Mouse (Mus musculus): Measurements from ENCODE around the gene Arhgap28. TPM values are rescaled to one million over a fixed set of nuclear protein-coding genes. Genes with fewer than 3 reads are reported as not detected.

Gene Arhgap28
- polyA plus RNA-seq, 1 experiment from 2014 or later, result 26.7 TPM

GRCm38 (mm10) chr17:67815720-67816119 lies 188.2 kb downstream of the Arhgap28 start:
- H3K9ac ChIP-seq (ENCODE audit: low read length), result no peak overlapping the region
- no peaks in the 10 kb centered on the region for H3K36me3 ChIP-seq (ENCODE audit: control insufficient read depth, insufficient read depth, low read length)
- H3K4me1 ChIP-seq (ENCODE audit: control insufficient read depth, insufficient read depth, low read length), result no peaks in the 10 kb centered on the region
- no peak overlapping the region for H3K4me3 ChIP-seq (replicated peaks; ENCODE audit: low read length)
- WGBS, result 92% methylated on average over 11 of the region's 11 CpGs
- ATAC-seq (ENCODE audit: insufficient read depth, low FRiP score), result no peak
- H3K27me3 ChIP-seq (ENCODE audit: control insufficient read depth, insufficient read depth, low read length), result no peaks in the 10 kb centered on the region
- H3K27ac ChIP-seq (ENCODE audit: low read length), result no peak overlapping the region
- H3K9me3 ChIP-seq (replicated peaks; ENCODE audit: control insufficient read depth, low read length), result no peaks in the 10 kb centered on the region
- no peak overlapping the region for H3K4me2 ChIP-seq (ENCODE audit: low read depth, low read length)

GRCm38 (mm10) chr17:67813666-67814065 lies 190.3 kb downstream of the Arhgap28 start:
- no peak overlapping the region for H3K4me2 ChIP-seq (ENCODE audit: low read depth, low read length)
- H3K9me3 ChIP-seq (replicated peaks; ENCODE audit: control insufficient read depth, low read length), result no peaks in the 10 kb centered on the region
- ATAC-seq (ENCODE audit: insufficient read depth, low FRiP score), result no peak
- H3K4me1 ChIP-seq (ENCODE audit: control insufficient read depth, insufficient read depth, low read length), result no peaks in the 10 kb centered on the region
- H3K27ac ChIP-seq (ENCODE audit: low read length), result no peak overlapping the region
- 92% methylated on average over 6 of the region's 6 CpGs for WGBS
- H3K27me3 ChIP-seq (ENCODE audit: control insufficient read depth, insufficient read depth, low read length), result no peaks in the 10 kb centered on the region
- no peaks in the 10 kb centered on the region for H3K36me3 ChIP-seq (ENCODE audit: control insufficient read depth, insufficient read depth, low read length)
- H3K4me3 ChIP-seq (replicated peaks; ENCODE audit: low read length), result no peak overlapping the region
- no peak overlapping the region for H3K9ac ChIP-seq (ENCODE audit: low read length)

GRCm38 (mm10) chr17:67809171-67809570 lies 194.7 kb downstream of the Arhgap28 start:
- Histone ChIP-seq H3K27me3 (ENCODE audit: control insufficient read depth, insufficient read depth, low read length) (no peaks in the 10 kb centered on the region), H3K4me2 (ENCODE audit: low read depth, low read length) (no peak overlapping the region), H3K4me1 (ENCODE audit: control insufficient read depth, insufficient read depth, low read length) (no peaks in the 10 kb centered on the region), H3K27ac (ENCODE audit: low read length) (no peak overlapping the region), H3K9me3 (replicated peaks; ENCODE audit: control insufficient read depth, low read length) (no peaks in the 10 kb centered on the region), H3K4me3 (replicated peaks; ENCODE audit: low read length) (no peak overlapping the region), H3K9ac (ENCODE audit: low read length) (no peak overlapping the region), H3K36me3 (ENCODE audit: control insufficient read depth, insufficient read depth, low read length) (no peaks in the 10 kb centered on the region)
- 92% methylated on average over 16 of the region's 16 CpGs for WGBS
- ATAC-seq (ENCODE audit: insufficient read depth, low FRiP score), result no peak

Data from stomach, embryonic 16.5 days (tissue).